Mouse (Mus musculus) cerebellum, adult 11 months (tissue): ENCODE results near the gene Gpr19.

Experiments used
- DNase-seq: peaks from one replicate; pipeline ENCODE4 v3.0.0; 2022

The Gpr19 gene

DNA sequence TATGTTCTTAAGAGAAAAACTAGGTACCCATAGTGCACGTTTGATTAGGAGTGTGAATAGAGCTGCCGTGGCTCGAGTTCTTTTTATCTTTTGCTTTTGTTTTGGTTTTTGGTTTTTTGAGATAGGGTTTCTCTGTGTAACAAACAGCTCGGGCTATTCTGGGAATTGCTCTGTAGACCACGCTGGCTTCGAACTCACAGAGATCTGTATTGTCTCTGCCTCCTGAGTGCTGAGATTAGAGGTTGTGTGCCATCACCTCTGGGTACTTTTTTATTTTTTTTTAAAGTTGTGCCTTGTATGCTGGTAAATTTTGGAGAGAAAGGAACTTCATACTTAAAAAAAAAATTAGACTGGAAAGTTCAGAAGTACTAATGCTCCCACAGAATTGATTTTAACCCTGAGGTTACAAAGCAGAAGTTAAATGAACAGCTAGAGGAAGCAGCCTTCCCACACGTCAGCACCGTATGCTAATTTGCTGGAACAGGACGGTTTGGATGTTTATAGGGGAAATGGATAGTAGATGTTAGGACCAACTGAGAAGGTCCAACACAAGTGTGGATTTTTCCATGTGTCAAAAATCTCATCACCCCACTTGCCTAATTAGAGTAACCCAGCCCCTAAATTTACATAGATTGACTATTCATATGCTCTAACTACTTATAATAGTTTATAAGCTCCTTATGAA lies 24.3 kb upstream of the Gpr19 start:
- no peak for DNase-seq

GRCm38 (mm10) chr6:134921695-134922510 lies 23.5 kb upstream of the Gpr19 start:
- DNase-seq, result no peak

GRCm38 (mm10) chr6:134921014-134921694 lies 22.8 kb upstream of the Gpr19 start:
- peak; percentile 77 for DNase-seq

- DNase-seq, result peak; percentile 93
Observed at GRCm38 (mm10) chr6:134920190-134921013, 22.0 kb upstream of the Gpr19 start, which contains the start of gene Cdkn1b. Gene Cdkn1b (plus strand): TSS chr6:134920401.

DNA sequence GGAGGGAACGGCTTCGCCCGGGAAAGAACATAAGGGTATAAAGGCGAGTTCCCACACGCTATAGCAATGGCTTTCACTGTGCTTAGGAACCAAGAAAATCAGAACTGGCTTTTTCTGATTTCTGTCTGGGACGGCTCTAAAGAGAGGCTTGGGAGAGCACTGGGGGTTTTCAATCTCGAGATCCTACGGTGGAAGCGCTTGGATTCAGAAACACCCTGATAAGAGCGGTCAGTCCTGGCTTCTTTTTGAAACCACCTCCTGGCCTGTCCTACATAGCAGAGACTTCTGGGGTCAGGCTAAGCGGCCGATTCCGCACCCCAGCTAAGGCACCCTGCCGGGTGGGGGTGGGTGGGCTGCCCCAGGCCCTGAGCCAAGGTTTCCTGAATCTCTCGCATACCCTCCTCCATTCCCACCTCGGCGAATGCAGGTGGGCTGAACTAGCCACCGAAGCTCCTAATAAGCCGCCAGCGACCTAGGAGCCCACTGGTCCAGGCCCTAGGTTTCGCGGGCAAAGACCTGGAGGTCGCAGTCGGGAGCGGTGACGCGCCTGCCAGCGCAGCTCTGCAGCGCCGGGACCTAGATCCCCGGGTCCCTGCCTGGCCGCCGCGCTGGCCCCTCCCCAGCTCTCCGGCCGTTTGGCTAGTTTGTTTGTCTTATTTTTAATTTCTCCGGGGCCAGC lies 21.3 kb upstream of the Gpr19 start:
- DNase-seq, result no peak

- DNase-seq, result no peak
Observed at GRCm38 (mm10) chr6:134918769-134919168, 20.4 kb upstream of the Gpr19 start.

DNA sequence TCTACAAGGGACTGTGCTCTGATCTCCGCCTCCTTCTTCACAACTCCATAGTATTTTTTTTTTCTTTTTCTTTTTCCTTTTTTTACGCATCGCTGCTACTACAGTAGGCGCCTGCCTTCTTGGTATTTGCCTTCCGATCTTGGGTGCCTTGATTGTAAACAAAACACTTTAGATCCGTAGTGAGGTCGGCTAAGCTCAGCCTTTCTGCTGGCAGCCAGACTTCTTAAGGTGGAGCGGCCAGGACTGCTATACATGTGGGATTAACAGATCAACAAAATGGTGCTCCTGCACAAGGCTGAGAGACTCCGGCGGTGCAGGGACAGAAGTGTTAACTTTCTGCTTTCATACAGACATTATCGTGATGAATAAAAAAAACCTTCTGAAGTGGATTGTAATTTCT lies 18.7 kb upstream of the Gpr19 start:
- DNase-seq, result no peak

DNA sequence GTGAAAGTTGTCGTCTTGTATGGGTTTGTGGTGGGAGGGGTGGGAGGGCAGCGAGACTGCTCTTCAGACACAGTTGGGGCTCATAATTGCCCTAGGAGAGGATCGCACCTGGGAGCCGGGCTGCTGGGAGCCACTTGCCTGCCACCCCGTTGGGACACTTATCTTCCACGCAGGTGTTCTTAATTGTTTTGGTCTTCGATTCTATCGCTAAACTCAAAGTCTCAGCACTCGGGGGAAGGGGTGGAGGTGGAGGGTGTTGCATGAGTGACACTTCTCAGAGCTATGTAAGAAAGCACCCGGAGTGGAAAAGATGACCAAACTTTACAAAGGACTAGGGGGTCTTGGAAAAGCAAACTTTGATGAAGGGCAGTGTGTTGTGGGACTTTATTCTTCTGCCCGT lies 18.3 kb upstream of the Gpr19 start:
- no peak for DNase-seq

DNA sequence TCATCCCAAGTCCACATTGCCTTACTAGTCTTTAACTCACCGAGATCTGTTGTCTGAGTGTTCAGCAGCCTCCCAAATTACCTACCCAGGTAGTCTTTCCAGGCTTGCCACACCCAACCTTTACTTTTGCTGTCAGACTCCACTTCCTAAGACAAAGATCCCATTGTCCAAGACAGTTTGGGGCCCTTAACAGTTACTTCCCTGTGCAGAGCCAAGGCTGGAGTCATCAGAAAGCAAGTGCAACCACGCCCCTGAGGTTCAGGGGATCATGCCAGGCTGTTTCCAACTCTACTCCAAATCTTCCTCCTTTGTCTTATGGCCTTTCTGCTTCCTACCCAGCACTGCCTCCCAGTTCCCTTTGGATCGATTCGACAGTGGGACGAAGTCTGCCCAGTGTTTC lies 16.1 kb upstream of the Gpr19 start:
- no peak for DNase-seq

DNA sequence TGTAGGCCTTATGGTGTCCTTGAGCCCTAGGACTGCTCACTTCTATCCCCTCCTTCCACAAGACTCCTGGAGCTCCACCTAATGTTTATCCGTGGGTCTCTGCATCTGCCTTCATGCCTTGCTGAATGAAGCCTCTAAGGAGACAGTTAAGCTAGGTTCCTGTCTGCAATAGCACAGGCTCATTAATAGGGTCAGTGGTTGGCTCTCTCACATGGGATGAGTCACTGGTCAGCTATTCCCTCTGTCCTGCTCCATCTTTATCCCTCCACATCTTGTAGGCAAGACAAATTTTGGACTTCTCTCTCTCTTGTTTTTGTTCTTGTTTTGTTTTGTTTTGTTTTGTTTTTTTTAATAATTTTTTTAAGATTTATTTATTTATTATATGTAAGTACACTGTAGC lies 7.4 kb upstream of the Gpr19 start:
- no peak for DNase-seq

DNA sequence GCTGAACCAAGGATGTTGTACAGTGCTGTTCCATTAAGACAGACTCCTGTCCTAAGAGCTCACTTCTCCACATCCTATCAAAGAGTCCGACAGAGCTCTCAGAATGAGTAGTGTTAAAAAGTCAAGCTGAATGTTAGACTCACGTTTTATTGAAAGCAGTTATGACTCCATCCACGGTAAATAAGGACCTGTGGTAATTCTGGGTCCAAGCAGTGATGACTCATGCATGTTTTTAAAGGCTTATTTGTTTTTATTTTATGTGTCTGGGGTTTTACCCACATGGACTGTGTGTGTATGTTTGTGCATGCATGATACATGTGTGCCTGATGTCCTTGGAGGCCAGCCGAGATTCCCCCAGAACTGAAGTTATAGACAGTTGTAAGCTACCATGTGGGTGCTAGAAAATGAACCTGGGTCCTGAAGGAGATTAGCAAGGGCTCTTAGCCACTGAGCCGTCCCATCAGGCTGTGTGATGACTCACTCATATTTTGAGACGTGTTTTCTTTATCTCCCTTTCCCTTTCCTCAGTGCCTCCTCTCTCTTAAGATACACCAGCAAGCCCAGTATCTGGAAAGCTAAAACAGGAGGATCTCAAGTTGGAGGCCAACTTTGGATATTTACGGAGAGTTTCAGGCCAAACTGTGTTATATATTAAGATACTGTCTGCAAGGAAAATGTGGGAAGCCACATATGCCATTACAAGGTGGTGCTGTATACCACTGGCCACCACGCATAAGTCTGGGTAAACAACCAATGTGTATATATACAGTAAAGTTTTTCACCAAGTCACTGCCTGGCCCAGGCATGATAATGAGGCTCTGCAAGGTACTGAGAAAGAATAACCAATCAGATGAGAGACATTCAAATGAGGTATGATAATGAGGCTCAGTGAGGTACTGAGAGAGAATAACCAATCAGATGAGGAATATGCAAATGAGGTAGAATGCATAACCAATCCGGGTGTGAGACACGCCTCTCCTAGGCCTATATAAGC lies 5.8 kb upstream of the Gpr19 start:
- DNase-seq, result no peak

GRCm38 (mm10) chr6:134903368-134903767 lies 5.0 kb upstream of the Gpr19 start:
- no peak for DNase-seq

DNA sequence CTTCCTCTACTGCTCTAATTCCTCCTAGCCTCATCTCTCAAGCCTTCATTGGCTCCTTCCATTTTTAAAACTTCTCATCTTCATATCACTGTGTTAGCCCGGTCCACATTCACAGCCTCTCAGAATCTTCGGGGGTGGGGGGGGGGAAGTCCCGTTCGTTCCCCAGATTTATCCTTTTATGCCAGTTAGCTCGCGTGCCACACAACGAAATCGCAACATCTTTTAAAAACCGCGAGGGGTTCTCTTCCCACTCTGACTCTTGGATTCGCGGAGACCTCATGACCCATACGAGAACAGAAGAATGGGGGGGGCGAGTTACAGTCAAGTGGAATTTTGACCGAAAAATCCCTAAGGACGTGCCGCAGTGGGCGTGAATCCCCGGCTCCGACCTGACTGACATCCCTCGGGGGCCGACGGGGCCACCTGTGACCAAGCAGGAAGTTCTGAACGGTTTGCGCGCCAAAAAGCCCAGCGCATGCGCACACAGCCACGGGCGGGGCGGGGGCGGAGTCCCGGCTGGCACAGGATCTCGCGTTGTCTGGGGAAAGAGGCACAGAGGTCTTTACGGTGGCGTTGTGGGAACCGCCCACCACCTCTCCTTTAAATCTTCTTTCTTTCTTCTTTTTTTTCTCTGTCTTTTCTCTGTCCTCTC lies 809 bp downstream of the Gpr19 start:
- DNase-seq, result peak; percentile 97

- no peak for DNase-seq
Observed at GRCm38 (mm10) chr6:134896570-134897436, 1.6 kb downstream of the Gpr19 start.

DNA sequence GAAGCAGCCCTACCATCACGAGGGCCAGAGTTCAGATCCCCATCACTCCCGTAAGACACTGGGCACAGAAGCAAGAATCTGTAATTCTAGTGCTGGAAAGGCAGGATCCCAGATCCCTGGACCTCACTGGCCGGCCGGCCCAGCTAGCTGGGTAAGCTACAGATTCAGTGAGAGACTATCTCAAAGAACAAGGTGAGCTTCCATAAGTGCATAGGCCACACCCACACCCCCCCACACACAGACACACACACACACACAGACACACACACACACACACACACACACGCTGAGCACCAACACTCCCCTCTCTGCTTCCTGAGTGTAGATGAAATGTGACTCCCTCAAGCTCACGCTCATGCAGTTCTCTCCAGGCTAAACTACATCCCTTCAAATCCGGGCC lies 7.9 kb downstream of the Gpr19 start:
- no peak for DNase-seq

DNA sequence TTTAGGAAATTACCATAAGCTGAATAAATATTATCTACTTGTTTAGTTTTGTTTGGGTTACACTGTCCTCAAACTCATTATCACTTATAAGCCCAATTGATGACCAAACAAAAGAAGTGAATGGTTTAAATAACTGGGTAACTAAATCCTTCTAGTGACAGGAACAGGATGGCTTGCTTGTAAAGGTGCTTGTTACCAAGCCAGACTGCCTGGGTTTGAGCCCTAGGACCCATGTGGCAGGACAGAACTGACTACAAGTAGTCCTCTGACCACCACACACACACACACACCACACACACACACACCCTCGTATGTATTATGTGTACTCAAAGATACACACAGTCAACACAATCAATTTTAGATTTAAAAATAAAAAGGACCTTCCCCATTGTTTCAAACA lies 8.6 kb downstream of the Gpr19 start:
- DNase-seq, result no peak

- DNase-seq, result no peak
Observed at GRCm38 (mm10) chr6:134888563-134889017, 9.8 kb downstream of the Gpr19 start.

DNA sequence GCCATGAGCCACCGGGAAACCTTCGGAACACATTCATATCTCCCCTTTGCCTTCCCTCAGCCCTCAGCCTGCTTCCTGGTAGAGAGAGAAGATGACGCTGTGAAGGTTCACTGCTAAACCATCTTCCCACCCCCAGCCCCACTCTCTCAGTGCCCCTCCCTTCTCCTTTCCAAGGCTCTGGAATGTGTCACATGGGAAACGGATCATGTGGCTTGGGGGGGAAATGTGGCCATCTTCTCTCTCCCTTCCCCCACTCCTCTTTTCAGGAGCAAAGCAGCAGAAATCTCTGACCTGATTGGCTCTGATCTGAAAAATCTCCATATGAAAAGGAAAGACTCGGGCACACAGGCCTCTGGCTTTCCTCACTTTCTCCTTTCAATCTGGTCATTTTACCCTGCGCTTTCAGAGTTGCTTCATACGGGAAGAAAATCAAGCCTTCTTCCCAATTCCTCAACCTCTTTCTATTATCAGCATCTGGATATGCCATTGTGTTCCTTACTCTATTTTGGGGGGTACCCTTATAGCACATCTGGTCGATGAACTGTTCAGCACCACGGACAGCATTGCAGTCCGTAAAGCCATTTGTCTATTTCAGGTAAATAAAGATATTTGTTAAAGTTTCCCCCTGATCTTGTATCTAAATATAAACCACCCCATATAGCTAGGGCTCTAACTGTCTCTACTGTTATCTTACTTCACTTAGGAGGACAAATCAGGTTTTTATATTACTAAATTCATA lies 10.5 kb downstream of the Gpr19 start:
- peak; percentile 81 for DNase-seq

- DNase-seq, result peak; percentile 28
Observed at GRCm38 (mm10) chr6:134887008-134887407, 11.4 kb downstream of the Gpr19 start.
